Mouse (Mus musculus): ENCODE results near the gene Fam166b.

DNA sequence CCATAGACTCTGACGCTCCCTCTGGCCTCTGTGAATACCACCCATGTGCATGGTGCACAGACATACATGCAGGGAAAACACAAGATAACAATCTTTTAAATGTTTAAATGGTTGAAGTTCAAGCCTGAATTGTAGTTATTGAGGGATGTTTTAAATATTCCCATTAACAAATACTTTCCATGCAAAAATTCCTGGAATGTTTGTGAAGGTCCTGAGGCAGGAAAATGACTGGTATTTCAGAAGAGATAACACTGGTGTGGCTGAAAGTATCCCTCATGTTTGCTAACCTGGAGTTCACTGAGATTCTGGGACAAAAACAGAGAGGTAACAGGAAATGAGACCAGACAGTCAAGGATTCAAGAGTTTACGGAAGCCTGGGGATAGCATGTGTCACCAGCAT lies 39.5 kb downstream of the Fam166b start:
- TF ChIP-seq CTCF (IDR thresholded peaks at IDR 0.05; ENCODE audit: low read depth) = no peak
- TF ChIP-seq EP300 (IDR thresholded peaks at IDR 0.05; ENCODE audit: low read depth) = no peak
